8 mouse cellular contexts compared by ENCODE assay signal in the genomic region with DNA sequence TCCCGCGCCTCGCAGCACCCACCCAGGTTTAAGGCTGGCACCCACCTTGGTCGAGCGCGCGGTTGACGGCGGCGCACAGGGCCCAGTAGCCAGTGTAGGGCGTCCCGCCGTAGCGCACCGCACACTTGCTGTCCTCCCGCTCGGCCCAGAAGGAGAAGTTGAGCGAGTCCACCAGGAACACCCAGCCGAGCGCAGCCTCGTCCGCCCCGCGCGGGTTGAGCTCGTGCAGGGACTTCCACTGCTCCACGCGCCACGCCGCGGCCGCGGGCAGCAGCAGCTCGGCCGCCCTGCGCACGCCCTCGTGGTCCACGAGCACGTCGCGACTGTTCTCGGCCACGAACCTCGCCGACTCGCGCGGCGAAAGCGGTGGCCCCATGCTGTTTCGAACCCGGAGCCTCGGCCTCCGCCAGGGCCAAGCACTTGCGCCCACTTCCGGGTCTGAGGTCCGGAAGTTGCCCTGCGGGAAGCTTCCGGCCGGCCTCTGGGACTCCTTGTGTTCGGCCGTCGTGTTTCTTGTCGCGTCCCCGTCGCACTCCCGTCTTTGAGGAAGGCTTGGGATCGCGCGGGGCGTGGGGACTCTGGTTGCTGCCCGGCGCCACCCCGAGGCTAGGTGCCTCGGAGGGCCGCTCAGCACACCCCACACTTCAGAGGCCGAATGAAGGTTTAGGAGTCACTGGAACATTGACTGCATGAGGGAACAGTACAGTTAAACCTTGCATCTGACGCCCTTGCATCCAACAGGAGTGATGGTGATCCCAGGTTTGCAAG. TPM values are rescaled to one million over a fixed set of nuclear protein-coding genes. Genes with fewer than 3 reads are reported as not detected.
DNase-seq lines count a peak whose midpoint lies in the region; ATAC-seq and TF ChIP-seq lines count a peak whose summit lies in the region.

A gene (minus strand): TSS at position 447 of the 768 bp plus-strand sequence.

- peak; percentile 57 for ATAC-seq in forebrain, postnatal 0 days
- ATAC-seq in lung, postnatal 0 days = peak; percentile 76

- no peak for TF ChIP-seq POLR2A in thymus, adult 2 months (IDR thresholded peaks at IDR 0.05; ENCODE audit: control insufficient read depth, extremely low read depth, insufficient read depth, low read length, poor library complexity)

- peak; percentile 60 for DNase-seq in ES-CJ7 (ENCODE audit: low read depth, low spot score)
- peak; percentile 44 to 60 for DNase-seq in cerebellum, adult 18-20 months
- DNase-seq in forebrain, postnatal 0 days = peak; percentile 66
- peak; percentile 70 to 80 for DNase-seq in heart, postnatal 36 days
- peak in 1 of 2 experiments; percentile 34 for DNase-seq in layer of hippocampus, adult 2 months (ENCODE audit: low spot score in 2 of 2)
- DNase-seq in lung, postnatal 0 days (ENCODE audit: low spot score) = peak; percentile 75
- DNase-seq in ovary, adult 18-20 months (ENCODE audit: low spot score) = peak; percentile 33
- peak; percentile 63 for DNase-seq in thymus, adult 2 months

- TF ChIP-seq EP300 in lung, postnatal 0 days (IDR thresholded peaks at IDR 0.05) = no peak

- H3K36me3 ChIP-seq in forebrain, postnatal 0 days (ENCODE audit: insufficient read depth) = peaks cover 32% of the 10 kb centered on the region
- peaks cover 20% of the 10 kb centered on the region for H3K36me3 ChIP-seq in lung, postnatal 0 days (ENCODE audit: insufficient read depth, low read length)
- H3K36me3 ChIP-seq in thymus, adult 2 months (ENCODE audit: control insufficient read depth, insufficient read depth, low read length) = peaks cover 26% of the 10 kb centered on the region

- 4% methylated on average over 80 of the region's 80 CpGs for whole genome bisulfite sequencing in forebrain, postnatal 0 days
- 1% methylated on average over 79 of the region's 80 CpGs for WGBS in lung, postnatal 0 days
- WGBS in thymus, adult 2 months = 3% methylated on average over 80 of the region's 80 CpGs

- peak within 1 kb of the TSS; percentile 61 for H3K9ac ChIP-seq in forebrain, postnatal 0 days
- peak within 1 kb of the TSS; percentile 67 for H3K9ac ChIP-seq in lung, postnatal 0 days (replicated peaks; ENCODE audit: low read depth)

- no peak within 1 kb of the TSS for H3K27ac ChIP-seq in forebrain, postnatal 0 days (ENCODE audit: low read depth, low read length)
- peak within 1 kb of the TSS; percentile 54 for H3K27ac ChIP-seq in layer of hippocampus, adult 2 months
- peak within 1 kb of the TSS; percentile 43 for H3K27ac ChIP-seq in lung, postnatal 0 days (ENCODE audit: low read length)
- no peak within 1 kb of the TSS for H3K27ac ChIP-seq in thymus, adult 2 months (ENCODE audit: control insufficient read depth, insufficient read depth, low read length)

- no peaks in the 10 kb centered on the region for H3K27me3 ChIP-seq in forebrain, postnatal 0 days (ENCODE audit: insufficient read depth, low read length)
- no peaks in the 10 kb centered on the region for H3K27me3 ChIP-seq in lung, postnatal 0 days (replicated peaks; ENCODE audit: insufficient read depth, low read length)
- no peaks in the 10 kb centered on the region for H3K27me3 ChIP-seq in thymus, adult 2 months (ENCODE audit: control insufficient read depth, insufficient read depth, low read length)

- H3K4me3 ChIP-seq in forebrain, postnatal 0 days (ENCODE audit: low read depth, low read length) = peak within 1 kb of the TSS; percentile 46
- H3K4me3 ChIP-seq in layer of hippocampus, adult 2 months = peak within 1 kb of the TSS; percentile 67
- H3K4me3 ChIP-seq in lung, postnatal 0 days (ENCODE audit: low read depth, low read length) = peak within 1 kb of the TSS; percentile 69
- peak within 1 kb of the TSS; percentile 71 for H3K4me3 ChIP-seq in thymus, adult 2 months (ENCODE audit: control insufficient read depth, insufficient read depth, low read length)

- TF ChIP-seq CTCF in forebrain, postnatal 0 days (IDR thresholded peaks at IDR 0.05; ENCODE audit: low read depth) = peak; percentile 22; the same call in 1 of the 2 replicates
- peak; percentile 42 for TF ChIP-seq CTCF in layer of hippocampus, adult 2 months (conservative IDR thresholded peaks at IDR 0.05)
- no peak; the same call in none of the 2 replicates for TF ChIP-seq CTCF in lung, postnatal 0 days (IDR thresholded peaks at IDR 0.05)
- TF ChIP-seq CTCF in thymus, adult 2 months (IDR thresholded peaks at IDR 0.05; ENCODE audit: borderline replicate concordance, control insufficient read depth, extremely low read depth, insufficient read depth, low read length, poor library complexity) = peak; percentile 38; the same call in 1 of the 2 replicates

- H3K4me2 ChIP-seq in forebrain, postnatal 0 days (ENCODE audit: low read depth) = peak within 1 kb of the TSS; percentile 82
- H3K4me2 ChIP-seq in lung, postnatal 0 days (replicated peaks; ENCODE audit: low read depth, low read length) = peak within 1 kb of the TSS; percentile 93

- H3K4me1 ChIP-seq in forebrain, postnatal 0 days (ENCODE audit: insufficient read depth) = no peaks in the 10 kb centered on the region; the same call in 1 of the 2 replicates
- H3K4me1 ChIP-seq in lung, postnatal 0 days (ENCODE audit: insufficient read depth, low read depth, low read length) = 0 out of 2 replicates have a peak, but pooled peaks cover 4% of the 10 kb centered on the region
- H3K4me1 ChIP-seq in thymus, adult 2 months (replicated peaks; ENCODE audit: control insufficient read depth, insufficient read depth, low read length) = peaks cover 8% of the 10 kb centered on the region

- intact Hi-C loops in heart, postnatal 36 days (cut with DNase I) = loop anchor here (2.0 to 10.0 kb wide), 5 partner anchors 16 to 370 kb away; a partner anchor contains a TSS

- H3K9me3 ChIP-seq in forebrain, postnatal 0 days (ENCODE audit: low read length) = 0 out of 2 replicates have a peak, but pooled peaks cover 6% of the 10 kb centered on the region
- no peaks in the 10 kb centered on the region for H3K9me3 ChIP-seq in lung, postnatal 0 days (ENCODE audit: low read length)

RNA-seq across cellular contexts. Expression of the gene that starts here (rescaled TPM):
- 16.0 and 16.8 TPM in 2 replicates for total RNA-seq in forebrain, postnatal 0 days (2014; rRNA removed)
- 14.2 TPM in 2 replicates for polyA plus RNA-seq in forebrain, postnatal 0 days (2015; fragmentation: Nextera tagmentation; extraction: Ambion mirVana)
- total RNA-seq in heart, postnatal 36 days (2021) = 10 to 100 TPM; 14.8 to 17.1 TPM
- 1 to 10 TPM; 6.7 to 7.6 TPM for total RNA-seq in layer of hippocampus, adult 2 months (2021)
- 30.6 and 33.3 TPM in 2 replicates for polyA plus RNA-seq in lung, postnatal 0 days (2015; fragmentation: Nextera tagmentation; extraction: Ambion mirVana)
- 27.9 and 31.7 TPM in 2 replicates for polyA plus RNA-seq in thymus, adult 2 months (2012; rRNA removed)

Comparison
In these comparisons a context has a peak if more than half of its experiments do, and no peak if none do; other contexts are left out.
1. H3K27ac ChIP-seq: peak in layer of hippocampus, adult 2 months (single experiment) and lung, postnatal 0 days (single experiment); none in forebrain, postnatal 0 days (single experiment) and thymus, adult 2 months (single experiment).
2. Peak in every context shown above with its lines, with median percentiles within 50 percentile points of each other: H3K4me3 ChIP-seq.